Mouse (Mus musculus) megakaryocyte, embryonic 14.5 days (primary cell): ENCODE measurements around the gene Greb1. TPM values are rescaled to one million over a fixed set of nuclear protein-coding genes. Genes with fewer than 3 reads are reported as not detected.

Source experiments
- H3K27me3 ChIP-seq: replicated peaks from 2 replicates; pipeline ENCODE3; 2012; ENCODE audit warnings: inconsistent platforms
- H3K36me3 ChIP-seq: replicated peaks from 2 replicates; pipeline ENCODE3; 2012; ENCODE audit warnings: low read length, inconsistent platforms, mixed read lengths
- H3K4me1 ChIP-seq: 2 replicates; pipeline ENCODE4 v1.6.1; 2012; ENCODE audit warnings: inconsistent platforms
- H3K4me3 ChIP-seq: replicated peaks from 2 replicates; pipeline ENCODE3; 2012; ENCODE audit warnings: moderate library complexity, mild to moderate bottlenecking, inconsistent platforms
- H3K9me3 ChIP-seq: 2 replicates; pipeline ENCODE4 v1.6.1; 2012; ENCODE audit warnings: inconsistent platforms
- FLI1 ChIP-seq: IDR thresholded peaks from 2 replicates; pipeline ENCODE4 v1.6.1; 2012; ENCODE audit warnings: low read length, inconsistent platforms, mixed read lengths
- GATA1 ChIP-seq: IDR thresholded peaks from 3 replicates; pipeline ENCODE4 v1.6.1; 2012; ENCODE audit warnings: mixed read lengths, low read length, inconsistent platforms, borderline replicate concordance
- polyA plus RNA-seq: library from polyadenylated mRNA; stranded (reverse); fragments of >175 nt; gene quantifications from 2 replicates; pipeline ENCODE4 v1.2.3, GENCODE M21; 2012; ENCODE audit warnings: low replicate concordance; ENCODE audit not compliant: insufficient read depth

Gene Greb1
- polyA plus RNA-seq: 0.02 TPM in 1 of 2 replicates, not detected in the other

DNA sequence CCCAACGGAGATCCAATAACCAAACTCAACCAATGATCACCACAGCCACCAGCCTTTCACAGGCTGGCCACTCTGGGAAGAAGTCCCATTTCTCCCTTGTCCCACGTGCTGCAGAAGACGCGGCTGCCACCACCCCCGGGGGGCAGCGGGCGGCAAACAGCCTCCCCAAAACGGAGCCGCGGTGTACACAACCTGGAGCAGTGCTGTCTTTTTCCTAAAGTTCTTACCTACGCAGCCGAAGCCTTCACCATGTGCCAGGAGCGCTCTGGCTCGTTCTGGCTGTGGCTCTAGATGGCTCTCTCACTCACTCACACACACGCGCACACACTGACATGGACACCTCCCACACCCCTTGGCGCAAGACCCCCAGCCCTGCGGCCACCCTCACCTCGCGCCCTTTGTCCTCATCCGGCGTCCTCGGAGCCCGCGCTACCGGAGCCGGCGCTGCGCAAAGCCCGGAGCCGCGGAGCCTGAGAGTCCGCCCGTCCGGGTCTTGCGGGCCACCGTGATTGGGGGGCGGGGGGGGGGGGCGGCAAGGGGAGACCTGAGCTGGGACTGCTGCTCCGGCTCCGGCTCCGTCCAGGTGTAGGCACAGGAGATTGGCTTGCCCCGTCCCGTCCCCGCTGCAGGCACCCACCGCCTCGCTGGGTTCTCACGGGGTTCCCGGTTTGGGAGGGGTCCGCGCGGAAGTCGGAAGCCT is at the start of gene Greb1:
Greb1 (minus strand) TSS at position 628 of the 700 bp plus-strand sequence.
- H3K36me3 ChIP-seq: no peaks in the 10 kb centered on the region
- H3K27me3 ChIP-seq: peaks cover 68% of the 10 kb centered on the region
- H3K4me3 ChIP-seq: peak within 1 kb of the TSS; percentile 82
- peaks cover 16% of the 10 kb centered on the region for H3K4me1 ChIP-seq
- TF ChIP-seq FLI1 (no peak), GATA1 (no peak)
- H3K9me3 ChIP-seq: no peaks in the 10 kb centered on the region

DNA sequence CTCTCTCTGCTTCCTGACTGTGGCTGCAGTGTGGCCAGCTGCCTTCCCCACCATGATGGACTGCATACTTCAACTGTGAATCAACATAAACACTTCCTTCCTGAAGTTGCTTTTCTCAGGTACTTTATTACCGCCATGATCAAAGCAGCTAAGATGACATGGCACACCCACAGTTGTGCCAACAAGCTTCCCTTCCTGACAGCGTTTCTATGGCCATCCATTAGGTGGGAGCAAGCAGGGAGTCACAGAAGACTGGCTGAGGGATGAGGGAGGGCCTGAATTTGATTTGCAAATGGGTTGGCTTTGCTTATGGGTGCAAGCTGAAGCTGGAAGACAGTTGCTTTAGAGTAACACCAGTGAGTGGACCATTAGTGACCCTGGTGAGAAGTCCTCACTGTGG is 49.1 kb upstream of the Greb1 start:
- Histone ChIP-seq H3K4me3 (peak overlapping the region; percentile 44), H3K36me3 (no peaks in the 10 kb centered on the region), H3K9me3 (peaks cover 6% of the 10 kb centered on the region; the same call in 1 of the 2 replicates), H3K27me3 (peaks cover 10% of the 10 kb centered on the region), H3K4me1 (peaks cover 43% of the 10 kb centered on the region)
- TF ChIP-seq FLI1: no peak
- no peak for TF ChIP-seq GATA1

DNA sequence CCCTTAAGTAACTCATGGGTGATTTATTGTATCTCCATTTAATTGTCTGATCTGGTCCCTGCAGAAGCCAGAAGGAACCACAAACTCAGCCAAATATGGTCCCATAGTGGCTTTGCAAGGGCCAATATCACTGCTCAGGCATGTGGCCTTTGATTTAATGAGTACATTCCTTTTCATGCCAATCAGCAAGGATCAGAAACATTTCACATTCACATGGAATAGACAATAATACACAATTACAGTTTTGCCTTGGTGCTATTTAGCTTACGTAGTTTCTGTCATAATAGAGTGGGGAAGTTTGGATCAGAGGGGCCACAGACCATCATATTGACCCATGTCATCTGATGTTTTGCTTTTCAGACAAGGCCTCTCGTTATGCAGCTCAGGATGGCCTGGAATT is 47.8 kb upstream of the Greb1 start:
- peaks cover 14% of the 10 kb centered on the region for H3K27me3 ChIP-seq
- no peak overlapping the region for H3K4me3 ChIP-seq
- peaks cover 39% of the 10 kb centered on the region for H3K4me1 ChIP-seq
- no peak for TF ChIP-seq FLI1
- TF ChIP-seq GATA1: no peak
- no peaks in the 10 kb centered on the region for H3K36me3 ChIP-seq
- H3K9me3 ChIP-seq: peaks cover 6% of the 10 kb centered on the region; the same call in 1 of the 2 replicates

DNA sequence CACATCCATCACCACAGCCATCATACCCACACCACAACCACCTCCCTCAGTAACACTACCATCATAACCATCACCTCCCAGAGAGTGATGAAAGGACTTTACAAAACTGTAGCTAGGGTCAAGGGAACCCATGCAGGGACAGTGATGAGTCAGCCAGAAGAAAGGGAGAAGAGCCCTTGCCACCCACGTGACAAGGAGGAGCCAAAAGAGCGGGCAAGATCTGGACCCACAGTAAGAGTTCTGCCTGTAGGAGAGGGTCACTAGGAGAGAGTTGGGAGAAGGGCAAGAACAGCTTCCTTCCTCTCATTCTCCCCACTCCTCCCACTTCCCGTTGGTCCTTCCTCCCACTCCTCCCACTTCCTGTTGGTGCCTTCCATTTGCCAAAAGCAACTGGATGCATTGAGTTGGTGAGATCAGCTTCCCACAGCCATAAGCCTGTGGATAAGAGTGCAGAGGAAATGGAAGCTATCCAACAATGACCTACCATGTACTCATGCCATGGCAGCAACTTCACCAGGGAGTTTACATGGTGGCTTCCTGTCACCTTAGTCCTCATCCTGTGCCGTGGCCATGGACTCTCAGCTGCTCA is 46.6 kb upstream of the Greb1 start:
- peaks cover 20% of the 10 kb centered on the region for H3K27me3 ChIP-seq
- no peaks in the 10 kb centered on the region for H3K36me3 ChIP-seq
- TF ChIP-seq FLI1 (no peak), GATA1 (no peak)
- H3K9me3 ChIP-seq: peaks cover 6% of the 10 kb centered on the region; the same call in 1 of the 2 replicates
- H3K4me3 ChIP-seq: no peak overlapping the region
- peaks cover 37% of the 10 kb centered on the region for H3K4me1 ChIP-seq

DNA sequence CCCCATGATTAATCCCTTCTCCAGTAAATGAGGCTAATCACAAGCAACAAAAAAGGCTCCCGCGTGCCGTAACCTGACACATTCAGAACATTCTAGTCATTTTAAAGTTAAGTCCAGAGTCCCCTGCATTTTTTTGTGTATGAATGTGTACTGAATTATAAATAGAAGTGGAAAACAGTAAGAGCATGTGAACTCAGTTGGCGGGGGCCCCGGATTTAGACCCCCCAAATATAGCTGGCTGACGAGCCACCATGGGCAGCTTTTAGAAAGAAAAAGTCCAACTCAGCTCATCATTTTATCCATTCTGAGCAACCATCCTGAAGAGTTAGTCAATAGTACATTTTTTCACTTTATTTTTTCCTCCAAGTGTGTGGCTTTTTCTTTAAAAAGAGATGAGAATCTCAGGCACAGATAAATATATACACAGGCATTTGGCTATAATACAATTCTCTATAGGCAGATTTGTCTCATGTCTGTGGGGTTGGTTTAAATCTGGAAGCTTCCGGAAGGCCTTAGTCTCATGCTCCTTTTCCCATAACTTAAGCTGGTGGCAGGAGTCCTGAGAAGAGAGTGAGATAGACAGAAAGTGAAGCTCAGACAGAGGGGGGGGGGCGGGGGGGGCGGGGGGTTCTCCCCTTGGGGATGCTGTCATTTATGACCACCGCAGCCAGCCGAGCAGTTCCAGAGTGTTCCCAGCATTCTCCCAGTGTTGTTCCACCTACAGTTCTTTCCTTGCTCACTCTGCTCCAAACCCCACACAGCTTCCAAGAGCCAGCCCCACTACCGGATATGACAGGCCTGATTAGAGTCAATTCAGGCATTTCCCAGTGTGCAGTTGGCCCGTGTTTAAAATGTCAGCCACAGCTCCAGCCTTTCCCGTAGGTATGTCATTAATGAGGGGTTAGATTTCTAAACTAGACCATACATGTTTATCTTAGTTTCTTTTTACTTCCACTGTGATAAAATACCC is 44.2 kb upstream of the Greb1 start:
- Histone ChIP-seq H3K4me3 (no peak overlapping the region), H3K27me3 (peaks cover 12% of the 10 kb centered on the region), H3K9me3 (peaks cover 7% of the 10 kb centered on the region; the same call in 1 of the 2 replicates), H3K4me1 (peaks cover 33% of the 10 kb centered on the region), H3K36me3 (no peaks in the 10 kb centered on the region)
- TF ChIP-seq FLI1 (no peak), GATA1 (no peak)

GRCm38 (mm10) chr12:16840842-16841782 is 40.4 kb upstream of the Greb1 start:
- H3K4me3 ChIP-seq: no peak overlapping the region
- TF ChIP-seq FLI1 (no peak), GATA1 (no peak)
- H3K27me3 ChIP-seq: peaks cover 11% of the 10 kb centered on the region
- peaks cover 3% of the 10 kb centered on the region for H3K36me3 ChIP-seq
- peaks cover 19% of the 10 kb centered on the region for H3K9me3 ChIP-seq
- peaks cover 25% of the 10 kb centered on the region for H3K4me1 ChIP-seq

GRCm38 (mm10) chr12:16837766-16838165 is 37.1 kb upstream of the Greb1 start:
- H3K27me3 ChIP-seq: peaks cover 7% of the 10 kb centered on the region
- peaks cover 16% of the 10 kb centered on the region for H3K9me3 ChIP-seq
- TF ChIP-seq GATA1: no peak

DNA sequence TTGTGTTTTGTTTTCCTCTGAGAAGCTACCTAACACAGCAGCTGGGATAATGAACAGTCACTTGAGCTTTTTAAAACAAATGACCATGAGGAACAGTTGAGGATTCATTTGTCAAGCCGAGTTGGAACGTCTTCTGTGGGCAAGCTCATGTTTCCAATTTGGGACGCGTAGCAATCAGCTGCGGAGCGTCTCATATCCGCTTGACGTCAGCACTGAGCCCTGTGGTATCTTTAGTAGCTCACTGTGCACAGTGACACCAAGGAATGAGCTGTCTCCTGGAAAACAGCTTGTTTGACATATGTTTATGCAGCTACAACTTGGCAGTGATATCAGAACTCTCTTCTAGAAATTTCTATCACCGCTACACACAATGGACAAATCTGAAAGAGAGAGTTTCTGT is 35.5 kb upstream of the Greb1 start:
- H3K36me3 ChIP-seq: peaks cover 3% of the 10 kb centered on the region

More at GRCm38 (mm10) chr12:16837766-16838165, 37.1 kb upstream of the Greb1 start:
- Histone ChIP-seq H3K36me3 (peaks cover 3% of the 10 kb centered on the region), H3K4me1 (peaks cover 17% of the 10 kb centered on the region), H3K4me3 (no peak overlapping the region)

GRCm38 (mm10) chr12:16834701-16835100 is 34.0 kb upstream of the Greb1 start:
- Histone ChIP-seq H3K36me3 (peaks cover 3% of the 10 kb centered on the region), H3K4me1 (peaks cover 26% of the 10 kb centered on the region), H3K4me3 (no peak overlapping the region), H3K9me3 (peaks cover 12% of the 10 kb centered on the region), H3K27me3 (peaks cover 4% of the 10 kb centered on the region)
- TF ChIP-seq GATA1 (no peak), FLI1 (no peak)

More for the DNA sequence above, 35.5 kb upstream of the Greb1 start:
- peak overlapping the region; percentile 63 for H3K4me3 ChIP-seq
- peaks cover 4% of the 10 kb centered on the region for H3K27me3 ChIP-seq
- peaks cover 21% of the 10 kb centered on the region for H3K4me1 ChIP-seq
- H3K9me3 ChIP-seq: peaks cover 16% of the 10 kb centered on the region
- TF ChIP-seq FLI1 (no peak), GATA1 (no peak)
